Mouse (Mus musculus) midbrain, embryonic 16.5 days (tissue): ENCODE data around the gene Dock10. TPM values are rescaled to one million over a fixed set of nuclear protein-coding genes. Genes with fewer than 3 reads are reported as not detected.

ENCODE experiments used
- ATAC-seq: fragments of 200-750 bp; cut with Nextera tagmentation; 2 replicates; pipeline ENCODE4 v1.8.0; 2017; ENCODE audit warnings: moderate TSS enrichment
- H3K27ac ChIP-seq: fragments of 300-500 bp; sonication (generic); 2 replicates; pipeline ENCODE4 v1.5.1; 2014; ENCODE audit warnings: mild to moderate bottlenecking, low read length, mixed read lengths
- H3K27me3 ChIP-seq: fragments of 300-500 bp; sonication (generic); 2 replicates; pipeline ENCODE4 v1.6.1; 2014; ENCODE audit warnings: low read depth, low read length, mixed read lengths; ENCODE audit not compliant: control insufficient read depth, insufficient read depth
- H3K36me3 ChIP-seq: fragments of 300-500 bp; sonication (generic); 2 replicates; pipeline ENCODE4 v1.6.1; 2014; ENCODE audit warnings: mild to moderate bottlenecking, low read length, moderate library complexity, mixed read lengths; ENCODE audit not compliant: control insufficient read depth, insufficient read depth
- H3K4me1 ChIP-seq: fragments of 300-500 bp; sonication (generic); 2 replicates; pipeline ENCODE4 v1.6.1; 2014; ENCODE audit warnings: mild to moderate bottlenecking, low read length, mixed read lengths; ENCODE audit not compliant: control insufficient read depth, insufficient read depth
- H3K4me2 ChIP-seq: fragments of 300-500 bp; sonication (generic); 2 replicates; pipeline ENCODE4 v1.6.1; 2014; ENCODE audit warnings: mild to moderate bottlenecking, low read length, mixed read lengths
- H3K4me3 ChIP-seq: fragments of 300-500 bp; sonication (generic); 2 replicates; pipeline ENCODE4 v1.5.1; 2014; ENCODE audit warnings: low read depth, mild to moderate bottlenecking, low read length, moderate library complexity, mixed read lengths
- H3K9ac ChIP-seq: fragments of 300-500 bp; sonication (generic); 2 replicates; pipeline ENCODE4 v1.6.1; 2014; ENCODE audit warnings: low read depth, low read length, mixed read lengths
- H3K9me3 ChIP-seq: fragments of 300-500 bp; sonication (generic); replicated peaks from 2 replicates; pipeline ENCODE4 v1.6.1; 2014; ENCODE audit warnings: mild to moderate bottlenecking, low read length, mixed read lengths; ENCODE audit not compliant: control insufficient read depth, poor library complexity, severe bottlenecking
- WGBS: fragments of 180-500 bp; shearing (Covaris S2); extraction: QIAGEN DNeasy Blood & Tissue Kit; methylation state at CpG from one replicate; pipeline ENCODE4 v1.1.7; 2014; 5-methylcytosine and 5-hydroxymethylcytosine counted together
- polyA plus RNA-seq: library from polyadenylated mRNA; unstranded; fragments of >200 nt; fragmentation: Nextera tagmentation; extraction: Ambion mirVana; gene quantifications from 2 replicates; pipeline ENCODE4 v1.2.1, GENCODE M21; 2015

Gene Dock10
- polyA plus RNA-seq, 1 experiment from 2014 or later = 3.8 TPM

- Histone ChIP-seq H3K4me1 (no peaks in the 10 kb centered on the region), H3K36me3 (no peaks in the 10 kb centered on the region), H3K9ac (no peak overlapping the region), H3K27ac (no peak overlapping the region), H3K4me2 (no peak overlapping the region), H3K9me3 (no peaks in the 10 kb centered on the region), H3K4me3 (no peak overlapping the region), H3K27me3 (no peaks in the 10 kb centered on the region)
- 91% methylated on average over 6 of the region's 6 CpGs for WGBS
- no peak for ATAC-seq
Measured at GRCm38 (mm10) chr1:80719436-80719835, 38.9 kb downstream of the Dock10 start.

- Histone ChIP-seq H3K27me3 (no peaks in the 10 kb centered on the region), H3K27ac (no peak overlapping the region), H3K4me1 (no peaks in the 10 kb centered on the region), H3K9me3 (no peaks in the 10 kb centered on the region), H3K36me3 (no peaks in the 10 kb centered on the region), H3K9ac (no peak overlapping the region), H3K4me3 (no peak overlapping the region), H3K4me2 (no peak overlapping the region)
- WGBS = 98% methylated on average over 1 of the region's 1 CpGs
- no peak for ATAC-seq
Measured at GRCm38 (mm10) chr1:80718666-80719065, 39.7 kb downstream of the Dock10 start.

GRCm38 (mm10) chr1:80715917-80716316 lies 42.4 kb downstream of the Dock10 start:
- H3K9me3 ChIP-seq = no peaks in the 10 kb centered on the region
- no peak for ATAC-seq
- H3K36me3 ChIP-seq = no peaks in the 10 kb centered on the region
- no peaks in the 10 kb centered on the region for H3K4me1 ChIP-seq
- H3K4me3 ChIP-seq = no peak overlapping the region
- no peak overlapping the region for H3K27ac ChIP-seq
- H3K9ac ChIP-seq = no peak overlapping the region
- H3K4me2 ChIP-seq = no peak overlapping the region
- 85% methylated on average over 3 of the region's 3 CpGs for WGBS
- no peaks in the 10 kb centered on the region for H3K27me3 ChIP-seq

- WGBS = 90% methylated on average over 1 of the region's 1 CpGs
- Histone ChIP-seq H3K27me3 (no peaks in the 10 kb centered on the region), H3K9me3 (no peaks in the 10 kb centered on the region), H3K4me1 (peaks cover 3% of the 10 kb centered on the region; the same call in 1 of the 2 replicates), H3K4me3 (no peak overlapping the region), H3K27ac (no peak overlapping the region), H3K4me2 (no peak overlapping the region), H3K9ac (no peak overlapping the region), H3K36me3 (no peaks in the 10 kb centered on the region)
- ATAC-seq = no peak
Measured at GRCm38 (mm10) chr1:80713920-80714319, 44.4 kb downstream of the Dock10 start.

GRCm38 (mm10) chr1:80710607-80711261 lies 47.6 kb downstream of the Dock10 start:
- H3K9me3 ChIP-seq = no peaks in the 10 kb centered on the region
- no peak overlapping the region for H3K4me3 ChIP-seq
- H3K4me2 ChIP-seq = no peak overlapping the region
- no peak for ATAC-seq
- no peak overlapping the region for H3K9ac ChIP-seq
- H3K27ac ChIP-seq = no peak overlapping the region
- H3K4me1 ChIP-seq = peaks cover 3% of the 10 kb centered on the region; the same call in 1 of the 2 replicates
- no peaks in the 10 kb centered on the region for H3K36me3 ChIP-seq
- WGBS = 64% methylated on average over 8 of the region's 8 CpGs
- H3K27me3 ChIP-seq = no peaks in the 10 kb centered on the region

- no peak overlapping the region for H3K4me3 ChIP-seq
- no peak overlapping the region for H3K4me2 ChIP-seq
- 67% methylated on average over 5 of the region's 5 CpGs for WGBS
- no peaks in the 10 kb centered on the region for H3K36me3 ChIP-seq
- peaks cover 3% of the 10 kb centered on the region; the same call in 1 of the 2 replicates for H3K4me1 ChIP-seq
- no peak for ATAC-seq
- H3K27ac ChIP-seq = no peak overlapping the region
- H3K27me3 ChIP-seq = no peaks in the 10 kb centered on the region
- H3K9ac ChIP-seq = no peak overlapping the region
- no peaks in the 10 kb centered on the region for H3K9me3 ChIP-seq
Measured at GRCm38 (mm10) chr1:80710097-80710541, 48.2 kb downstream of the Dock10 start.

GRCm38 (mm10) chr1:80709299-80709698 lies 49.0 kb downstream of the Dock10 start:
- Histone ChIP-seq H3K36me3 (no peaks in the 10 kb centered on the region), H3K27ac (no peak overlapping the region), H3K9ac (no peak overlapping the region), H3K9me3 (no peaks in the 10 kb centered on the region), H3K4me2 (no peak overlapping the region), H3K4me1 (peaks cover 3% of the 10 kb centered on the region; the same call in 1 of the 2 replicates), H3K27me3 (no peaks in the 10 kb centered on the region), H3K4me3 (no peak overlapping the region)
- WGBS = 77% methylated on average over 14 of the region's 14 CpGs
- ATAC-seq = no peak

GRCm38 (mm10) chr1:80703279-80703678 lies 55.0 kb downstream of the Dock10 start:
- 100% methylated on average over 1 of the region's 1 CpGs for WGBS
- no peaks in the 10 kb centered on the region for H3K4me1 ChIP-seq
- H3K9me3 ChIP-seq = no peaks in the 10 kb centered on the region
- H3K27ac ChIP-seq = no peak overlapping the region
- no peaks in the 10 kb centered on the region for H3K36me3 ChIP-seq
- no peaks in the 10 kb centered on the region for H3K27me3 ChIP-seq
- ATAC-seq = no peak
- no peak overlapping the region for H3K9ac ChIP-seq
- H3K4me2 ChIP-seq = no peak overlapping the region
- no peak overlapping the region for H3K4me3 ChIP-seq

GRCm38 (mm10) chr1:80676004-80676673 lies 82.2 kb downstream of the Dock10 start:
- H3K27ac ChIP-seq = no peak overlapping the region
- H3K4me1 ChIP-seq = no peaks in the 10 kb centered on the region
- 73% methylated on average over 1 of the region's 1 CpGs for WGBS

More at GRCm38 (mm10) chr1:80676004-80676673, 82.2 kb downstream of the Dock10 start:
- Histone ChIP-seq H3K4me3 (no peak overlapping the region), H3K36me3 (no peaks in the 10 kb centered on the region), H3K27me3 (no peaks in the 10 kb centered on the region), H3K9me3 (no peaks in the 10 kb centered on the region), H3K9ac (no peak overlapping the region), H3K4me2 (no peak overlapping the region)
- no peak for ATAC-seq
